Mouse (Mus musculus): ENCODE results near the gene Smad9.

The Smad9 gene

GRCm38 (mm10) chr3:54755145-54756041 is at the start of gene Smad9:
TSS of gene Smad9 (plus strand) at chr3:54755582.
- DNase-seq (ENCODE audit: low spot score in 2 of 2), result no peak

- DNase-seq (ENCODE audit: low spot score in 2 of 2), result peak in 1 of 2 experiments; percentile 16
These were observed 46.4 kb upstream of the Smad9 start for GRCm38 (mm10) chr3:54708972-54709371.

- DNase-seq (ENCODE audit: low spot score in 2 of 2), result no peak
These were observed 41.1 kb upstream of the Smad9 start, which contains the start of gene Gm21958 for GRCm38 (mm10) chr3:54714253-54714652. TSS of gene Gm21958 (minus strand) at chr3:54714353.

GRCm38 (mm10) chr3:54715461-54715860 is 39.9 kb upstream of the Smad9 start:
- DNase-seq (ENCODE audit: low spot score in 2 of 2), result no peak

- DNase-seq (ENCODE audit: low spot score in 2 of 2), result no peak
These were observed 38.0 kb upstream of the Smad9 start for GRCm38 (mm10) chr3:54717348-54717747.

GRCm38 (mm10) chr3:54718947-54719346 is 36.4 kb upstream of the Smad9 start:
- DNase-seq (ENCODE audit: low spot score in 2 of 2), result no peak

- peak in 1 of 2 experiments; percentile 46 for DNase-seq (ENCODE audit: low spot score in 2 of 2)
These were observed 31.5 kb upstream of the Smad9 start for GRCm38 (mm10) chr3:54723741-54724500.

- DNase-seq (ENCODE audit: low spot score in 2 of 2), result no peak
These were observed 30.0 kb upstream of the Smad9 start for GRCm38 (mm10) chr3:54725344-54725743.

- no peak for DNase-seq (ENCODE audit: low spot score in 2 of 2)
These were observed 27.8 kb upstream of the Smad9 start for GRCm38 (mm10) chr3:54727588-54727987.

- DNase-seq (ENCODE audit: low spot score in 2 of 2), result no peak
These were observed 27.3 kb upstream of the Smad9 start for GRCm38 (mm10) chr3:54728100-54728499.

GRCm38 (mm10) chr3:54731626-54732150 is 23.7 kb upstream of the Smad9 start:
- DNase-seq (ENCODE audit: low spot score in 2 of 2), result no peak

- DNase-seq (ENCODE audit: low spot score in 2 of 2), result no peak
These were observed 23.0 kb upstream of the Smad9 start for GRCm38 (mm10) chr3:54732371-54732770.

GRCm38 (mm10) chr3:54734411-54735246 is 20.8 kb upstream of the Smad9 start:
- DNase-seq (ENCODE audit: low spot score in 2 of 2), result peak; percentile 91 to 94

- DNase-seq (ENCODE audit: low spot score in 2 of 2), result peak; percentile 92 to 99
These were observed 19.9 kb upstream of the Smad9 start, which contains the start of the genes Exosc8 and Alg5 for GRCm38 (mm10) chr3:54735247-54736046. TSS of gene Exosc8 (minus strand) at chr3:54735393. TSS of gene Alg5 (plus strand) at chr3:54735539.

GRCm38 (mm10) chr3:54736101-54736927 is 19.1 kb upstream of the Smad9 start:
- DNase-seq (ENCODE audit: low spot score in 2 of 2), result peak; percentile 26 to 27

- DNase-seq (ENCODE audit: low spot score in 2 of 2), result no peak
These were observed 18.1 kb upstream of the Smad9 start for GRCm38 (mm10) chr3:54737317-54737716.

- no peak for DNase-seq (ENCODE audit: low spot score in 2 of 2)
These were observed 13.4 kb upstream of the Smad9 start for GRCm38 (mm10) chr3:54741965-54742364.

- peak in 1 of 2 experiments; percentile 57 for DNase-seq (ENCODE audit: low spot score in 2 of 2)
These were observed 9.6 kb upstream of the Smad9 start for GRCm38 (mm10) chr3:54745799-54746198.

- DNase-seq (ENCODE audit: low spot score in 2 of 2), result no peak
These were observed 2.0 kb upstream of the Smad9 start for GRCm38 (mm10) chr3:54753411-54753810.
